Mouse (Mus musculus) liver, postnatal 0 days (tissue): ENCODE results near the gene Slc38a4. TPM values are rescaled to one million over a fixed set of nuclear protein-coding genes. Genes with fewer than 3 reads are reported as not detected.

Experiments
- ATAC-seq: fragments of 200-750 bp; cut with Nextera tagmentation; 2 replicates; pipeline ENCODE4 v1.8.0; 2017; ENCODE audit warnings: mild to moderate bottlenecking, moderate library complexity
- DNase-seq: peaks from one replicate; pipeline ENCODE4 v3.0.0-alpha.2; 2016
- H3K27ac ChIP-seq: fragments of 300-500 bp; sonication (generic); 2 replicates; pipeline ENCODE4 v1.5.1; 2014; ENCODE audit warnings: antibody characterized with exemption, moderate library complexity, mild to moderate bottlenecking, low read depth
- H3K27me3 ChIP-seq: fragments of 300-500 bp; sonication (generic); 2 replicates; pipeline ENCODE4 v1.6.1; 2014; ENCODE audit warnings: low read length, control low read depth, mixed read lengths; ENCODE audit not compliant: insufficient read depth
- H3K36me3 ChIP-seq: fragments of 300-500 bp; sonication (generic); replicated peaks from 2 replicates; pipeline ENCODE4 v1.6.1; 2014; ENCODE audit warnings: mild to moderate bottlenecking, control low read depth, low read length, moderate library complexity, mixed read lengths; ENCODE audit not compliant: insufficient read depth
- H3K4me1 ChIP-seq: fragments of 300-500 bp; sonication (generic); 2 replicates; pipeline ENCODE4 v1.6.1; 2014; ENCODE audit warnings: antibody characterized with exemption, mild to moderate bottlenecking, control low read depth; ENCODE audit not compliant: insufficient read depth
- H3K4me2 ChIP-seq: fragments of 300-500 bp; sonication (generic); 2 replicates; pipeline ENCODE4 v1.6.1; 2014; ENCODE audit warnings: low read depth, mild to moderate bottlenecking, low read length, moderate library complexity, mixed read lengths
- H3K4me3 ChIP-seq: fragments of 300-500 bp; sonication (generic); 2 replicates; pipeline ENCODE4 v1.5.1; 2014; ENCODE audit warnings: low read depth, low read length
- H3K9ac ChIP-seq: fragments of 300-500 bp; sonication (generic); replicated peaks from 2 replicates; pipeline ENCODE4 v1.6.1; 2014; ENCODE audit warnings: mild to moderate bottlenecking, moderate library complexity
- H3K9me3 ChIP-seq: fragments of 300-500 bp; sonication (generic); 2 replicates; pipeline ENCODE4 v1.6.1; 2016; ENCODE audit warnings: mild to moderate bottlenecking, control low read depth, low read length, mixed read lengths
- CTCF ChIP-seq: sonication (generic); IDR thresholded peaks from 2 replicates; pipeline ENCODE4 v1.5.1; 2016; ENCODE audit warnings: antibody characterized with exemption, low read depth
- EP300 ChIP-seq: IDR thresholded peaks from 2 replicates; pipeline ENCODE4 v1.6.1; 2016; ENCODE audit warnings: antibody characterized with exemption, low read depth, mild to moderate bottlenecking
- WGBS: fragments of 180-500 bp; shearing (Covaris S2); extraction: QIAGEN DNeasy Blood & Tissue Kit; methylation state at CpG from one replicate; pipeline ENCODE4 v1.1.7; 2014; ENCODE audit not compliant: insufficient replicate concordance; 5-methylcytosine and 5-hydroxymethylcytosine counted together
- polyA plus RNA-seq: library from polyadenylated mRNA; unstranded; fragments of >200 nt; fragmentation: Nextera tagmentation; extraction: Ambion mirVana; gene quantifications from 2 replicates; pipeline ENCODE4 v1.2.1, GENCODE M21; 2015

The Slc38a4 gene
- polyA plus RNA-seq, 1 experiment from 2014 or later: 295 TPM

- no peak overlapping the region for H3K4me2 ChIP-seq
- no peaks in the 10 kb centered on the region for H3K36me3 ChIP-seq
- no peaks in the 10 kb centered on the region for H3K27me3 ChIP-seq
- no peak overlapping the region for H3K27ac ChIP-seq
- no peak overlapping the region for H3K4me3 ChIP-seq
- WGBS: 88% methylated on average over 5 of the region's 5 CpGs
- ATAC-seq: no peak
- no peaks in the 10 kb centered on the region for H3K9me3 ChIP-seq
- no peak overlapping the region for H3K9ac ChIP-seq
- no peaks in the 10 kb centered on the region for H3K4me1 ChIP-seq
- no peak for TF ChIP-seq CTCF
- TF ChIP-seq EP300: no peak
- no peak for DNase-seq
Measured at GRCm38 (mm10) chr15:96974131-96974530, 81.6 kb downstream of the Slc38a4 start.

GRCm38 (mm10) chr15:96973370-96973769 lies 82.4 kb downstream of the Slc38a4 start:
- Histone ChIP-seq H3K9ac (no peak overlapping the region), H3K4me3 (no peak overlapping the region), H3K4me2 (no peak overlapping the region), H3K27ac (no peak overlapping the region), H3K4me1 (no peaks in the 10 kb centered on the region), H3K27me3 (no peaks in the 10 kb centered on the region), H3K36me3 (no peaks in the 10 kb centered on the region), H3K9me3 (no peaks in the 10 kb centered on the region)
- DNase-seq (no peak), ATAC-seq (no peak)
- no peak for TF ChIP-seq EP300
- no peak for TF ChIP-seq CTCF
- 94% methylated on average over 4 of the region's 4 CpGs for WGBS

GRCm38 (mm10) chr15:96972706-96973274 lies 83.0 kb downstream of the Slc38a4 start:
- no peak for ATAC-seq
- no peak for DNase-seq
- Histone ChIP-seq H3K27me3 (no peaks in the 10 kb centered on the region), H3K9ac (no peak overlapping the region), H3K4me2 (no peak overlapping the region), H3K27ac (no peak overlapping the region), H3K4me1 (no peaks in the 10 kb centered on the region), H3K4me3 (no peak overlapping the region), H3K9me3 (no peaks in the 10 kb centered on the region), H3K36me3 (no peaks in the 10 kb centered on the region)
- WGBS: 70% methylated on average over 3 of the region's 3 CpGs
- TF ChIP-seq EP300 (no peak), CTCF (no peak)

- no peak overlapping the region for H3K4me2 ChIP-seq
- no peak for ATAC-seq
- 82% methylated on average over 9 of the region's 9 CpGs for WGBS
- no peaks in the 10 kb centered on the region for H3K36me3 ChIP-seq
- H3K4me3 ChIP-seq: no peak overlapping the region
- no peak overlapping the region for H3K9ac ChIP-seq
- no peaks in the 10 kb centered on the region for H3K27me3 ChIP-seq
- H3K9me3 ChIP-seq: no peaks in the 10 kb centered on the region
- H3K27ac ChIP-seq: no peak overlapping the region
- H3K4me1 ChIP-seq: no peaks in the 10 kb centered on the region
- TF ChIP-seq CTCF (no peak), EP300 (no peak)
- DNase-seq: no peak
Measured at GRCm38 (mm10) chr15:96971906-96972305, 83.8 kb downstream of the Slc38a4 start.

GRCm38 (mm10) chr15:96969792-96970191 lies 86.0 kb downstream of the Slc38a4 start:
- no peaks in the 10 kb centered on the region for H3K27me3 ChIP-seq
- no peaks in the 10 kb centered on the region for H3K36me3 ChIP-seq
- DNase-seq (no peak), ATAC-seq (no peak)
- peak; percentile 45 for TF ChIP-seq CTCF
- no peak for TF ChIP-seq EP300
- H3K9ac ChIP-seq: no peak overlapping the region
- H3K9me3 ChIP-seq: no peaks in the 10 kb centered on the region
- no peak overlapping the region for H3K27ac ChIP-seq
- 39% methylated on average over 4 of the region's 4 CpGs for WGBS
- no peaks in the 10 kb centered on the region for H3K4me1 ChIP-seq
- H3K4me3 ChIP-seq: no peak overlapping the region
- no peak overlapping the region for H3K4me2 ChIP-seq

- no peaks in the 10 kb centered on the region for H3K9me3 ChIP-seq
- H3K27ac ChIP-seq: no peak overlapping the region
- no peaks in the 10 kb centered on the region for H3K27me3 ChIP-seq
- DNase-seq: no peak
- no peak overlapping the region for H3K4me3 ChIP-seq
- no peaks in the 10 kb centered on the region for H3K4me1 ChIP-seq
- ATAC-seq: no peak
- no peak overlapping the region for H3K9ac ChIP-seq
- H3K36me3 ChIP-seq: no peaks in the 10 kb centered on the region
- no peak overlapping the region for H3K4me2 ChIP-seq
- 81% methylated on average over 11 of the region's 11 CpGs for WGBS
- no peak for TF ChIP-seq CTCF
- TF ChIP-seq EP300: no peak
Measured at GRCm38 (mm10) chr15:96968741-96969140, 87.0 kb downstream of the Slc38a4 start.

- Histone ChIP-seq H3K4me2 (no peak overlapping the region), H3K27me3 (no peaks in the 10 kb centered on the region), H3K4me3 (no peak overlapping the region), H3K27ac (no peak overlapping the region), H3K9ac (no peak overlapping the region), H3K4me1 (no peaks in the 10 kb centered on the region), H3K36me3 (no peaks in the 10 kb centered on the region), H3K9me3 (no peaks in the 10 kb centered on the region)
- DNase-seq (no peak), ATAC-seq (no peak)
- 80% methylated on average over 3 of the region's 3 CpGs for WGBS
- TF ChIP-seq EP300 (no peak), CTCF (no peak)
Measured at GRCm38 (mm10) chr15:96966326-96966725, 89.4 kb downstream of the Slc38a4 start.
